Mouse (Mus musculus) common myeloid progenitor, adult 5-6 weeks (primary cell): Measurements from ENCODE around the gene Abcc9. TPM values are rescaled to one million over a fixed set of nuclear protein-coding genes. Genes with fewer than 3 reads are reported as not detected.

Source experiments
- ATAC-seq: replicated peaks from 2 replicates; pipeline ENCODE4 v1.8.0; 2016; ENCODE audit warnings: low read depth, mild to moderate bottlenecking, moderate TSS enrichment, inconsistent platforms; ENCODE audit not compliant: poor library complexity, severe bottlenecking
- total RNA-seq: library from RNA; stranded (forward); fragments of 200-1000, 187-1606 nt; gene quantifications from 2 replicates; pipeline ENCODE4 v1.2.3, GENCODE M21; 2017

Gene Abcc9
- total RNA-seq, 1 experiment from 2014 or later, result not detected

DNA sequence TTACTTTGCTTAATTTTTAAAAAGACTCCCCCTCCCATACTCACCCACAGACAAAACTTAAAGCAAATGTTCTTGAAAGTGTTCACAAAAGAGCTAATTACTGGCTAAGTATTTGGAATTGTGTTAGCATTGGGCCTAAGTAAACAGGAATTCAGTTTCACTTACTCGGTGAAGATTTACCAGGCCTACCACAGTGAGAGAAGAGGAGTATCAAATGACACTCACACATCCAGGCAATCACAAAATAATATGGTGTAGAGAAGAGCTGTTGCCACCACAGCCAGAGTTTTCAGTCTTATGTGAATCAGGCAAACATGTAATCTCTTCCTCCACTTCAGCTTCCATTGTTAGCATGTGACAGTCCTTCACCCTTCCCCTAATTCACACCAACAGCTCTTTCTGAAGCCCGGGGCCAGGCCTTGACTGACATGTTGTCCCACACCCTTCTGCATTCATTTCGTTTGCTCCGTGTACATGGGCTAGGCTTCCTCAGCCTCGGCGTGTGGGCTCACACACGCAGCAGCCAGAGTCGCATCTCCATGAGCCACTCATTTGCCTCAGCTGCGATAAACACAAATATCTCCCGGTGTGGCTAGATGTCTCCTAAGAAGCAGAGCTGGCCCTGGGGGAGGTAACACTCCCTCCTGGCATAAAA is 67.5 kb downstream of the Abcc9 start:
- ATAC-seq, result no peak

DNA sequence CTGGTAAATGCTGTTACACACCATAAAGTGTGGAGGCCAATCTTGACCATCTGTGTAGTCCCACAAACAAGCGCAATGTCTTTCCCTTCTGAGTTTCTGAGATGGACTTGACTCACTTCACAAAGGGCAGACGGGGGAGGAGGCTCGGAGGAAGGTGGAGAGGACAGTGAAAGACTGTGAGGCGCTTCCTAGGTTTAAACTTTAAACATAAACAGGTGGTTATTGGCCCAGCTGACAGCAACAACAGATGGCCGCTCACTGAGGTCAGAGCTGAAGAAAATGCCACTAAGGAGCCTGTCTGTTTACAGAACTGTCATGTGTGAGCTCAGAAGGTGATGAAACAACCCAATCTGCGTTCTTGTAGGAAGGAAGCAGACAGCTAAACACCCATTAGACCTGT is 78.8 kb downstream of the Abcc9 start:
- no peak for ATAC-seq

DNA sequence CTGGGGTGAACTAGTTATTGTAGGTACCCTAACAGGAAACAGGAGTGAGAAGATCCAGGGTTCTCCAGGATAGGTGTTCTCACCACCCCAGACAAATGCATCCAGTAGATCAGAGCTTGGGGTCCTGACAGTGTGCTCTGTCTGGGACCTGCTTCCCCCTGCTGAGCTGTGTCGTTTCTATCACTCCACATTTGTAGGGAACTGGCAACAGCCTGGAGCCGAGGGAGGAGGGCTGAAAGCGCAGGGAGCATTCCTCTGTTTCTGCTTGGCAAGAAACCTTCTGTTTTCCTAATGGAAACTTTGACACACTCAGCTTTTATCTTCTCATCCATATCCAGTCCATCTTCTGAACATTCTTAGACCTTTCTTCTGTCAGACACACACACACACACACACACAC is 85.5 kb downstream of the Abcc9 start:
- ATAC-seq, result no peak

DNA sequence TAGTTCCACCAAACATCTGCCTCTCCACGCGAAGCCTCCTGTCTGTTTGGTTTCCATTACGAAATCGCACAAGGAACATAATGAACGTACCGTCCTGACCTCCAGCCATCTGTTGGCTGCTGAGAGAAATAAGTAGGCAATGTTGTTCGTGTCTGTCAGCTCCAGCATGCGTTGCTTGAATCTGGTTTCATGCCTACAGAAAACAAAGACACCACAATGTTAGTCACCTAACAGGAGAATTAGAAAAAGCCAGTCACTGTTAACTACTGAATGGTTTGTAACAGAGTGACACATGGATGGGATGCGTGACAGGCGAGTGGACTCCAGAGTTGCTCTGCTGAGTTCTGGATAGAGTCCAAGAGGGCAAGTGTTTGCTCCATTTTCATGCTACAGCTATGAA is 87.8 kb downstream of the Abcc9 start:
- no peak for ATAC-seq

DNA sequence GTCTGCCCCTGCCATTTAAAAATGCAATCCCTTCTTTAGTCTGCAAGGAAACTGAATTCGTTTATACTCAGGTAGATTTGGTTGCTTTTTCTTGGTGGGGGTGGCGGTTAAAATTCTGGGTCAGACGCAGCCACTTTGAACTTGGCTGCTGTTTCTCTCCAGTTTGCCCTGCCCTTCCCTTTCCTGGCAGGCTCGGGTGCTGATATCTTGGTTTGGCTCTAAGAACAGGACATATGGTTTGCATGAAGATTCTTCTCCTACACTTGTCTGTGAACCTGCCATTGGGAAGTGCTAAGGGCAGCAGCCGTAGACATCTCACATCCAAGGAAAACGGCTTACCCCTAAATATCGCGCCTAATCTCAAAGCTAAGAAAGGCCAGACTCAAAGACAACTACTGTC is 89.7 kb downstream of the Abcc9 start:
- no peak for ATAC-seq

DNA sequence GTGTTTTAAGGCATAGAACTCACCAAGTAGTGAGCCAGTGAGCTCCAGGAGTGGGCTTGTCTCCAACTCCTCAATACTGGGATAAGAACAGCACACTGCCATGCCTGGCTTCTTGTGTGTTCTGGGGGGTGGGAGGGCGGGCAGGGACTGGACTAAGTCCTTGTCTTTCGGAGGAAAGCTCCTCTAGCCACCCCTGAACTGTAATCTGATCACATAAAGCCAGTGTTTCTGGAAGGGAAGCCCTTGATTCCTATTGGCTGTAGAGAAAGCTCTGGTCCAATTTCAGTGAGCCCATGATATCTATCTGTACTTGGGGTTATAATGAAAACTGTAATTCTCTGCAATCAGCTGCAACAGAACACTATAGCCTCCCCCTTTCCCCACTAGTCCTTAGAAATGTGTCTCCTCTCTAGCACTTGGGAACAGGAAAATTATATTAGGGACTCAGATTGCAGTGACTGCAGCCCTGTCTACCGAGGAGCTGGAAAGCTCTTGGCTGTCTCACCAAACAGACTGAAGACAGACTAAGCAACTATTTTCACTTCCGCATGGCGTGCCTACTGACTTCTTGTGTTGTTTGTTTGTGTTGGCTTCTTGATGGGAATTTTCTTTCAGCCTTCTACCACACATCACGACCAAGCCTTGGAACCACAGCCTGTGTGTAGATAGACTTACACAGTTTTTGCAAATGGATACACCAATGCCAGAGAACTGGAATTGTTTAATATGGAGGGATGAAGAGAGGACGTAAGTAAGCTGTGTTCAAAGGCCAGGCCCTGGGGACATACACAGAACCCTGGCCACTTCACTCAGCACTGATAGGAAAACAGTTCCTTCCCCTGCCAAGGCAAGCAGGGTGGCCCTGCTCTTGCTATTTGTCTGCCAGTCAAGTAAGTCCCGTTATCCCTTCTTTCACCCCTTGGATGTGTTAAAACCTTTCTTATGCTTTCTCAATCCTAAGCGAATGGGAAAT is 92.4 kb downstream of the Abcc9 start:
- no peak for ATAC-seq

DNA sequence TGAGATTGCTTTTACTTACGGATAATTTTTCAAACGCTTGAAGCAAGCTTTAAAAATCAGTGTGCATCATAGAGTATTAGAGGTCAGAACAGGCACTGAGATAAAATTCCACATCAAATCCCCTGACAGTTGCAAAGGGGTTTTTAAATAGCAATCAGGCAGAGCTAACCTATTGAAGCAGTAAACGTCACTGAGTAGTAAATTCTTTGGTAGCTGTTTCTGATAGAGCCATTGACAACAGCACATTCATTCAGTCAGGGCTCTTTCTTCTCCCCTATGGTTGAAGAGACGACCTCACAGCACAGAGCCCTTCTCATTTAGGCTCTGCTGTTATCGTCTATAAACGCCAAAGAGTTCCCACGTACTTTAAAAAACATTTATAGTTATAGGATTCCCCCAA is 95.0 kb downstream of the Abcc9 start:
- ATAC-seq, result no peak

DNA sequence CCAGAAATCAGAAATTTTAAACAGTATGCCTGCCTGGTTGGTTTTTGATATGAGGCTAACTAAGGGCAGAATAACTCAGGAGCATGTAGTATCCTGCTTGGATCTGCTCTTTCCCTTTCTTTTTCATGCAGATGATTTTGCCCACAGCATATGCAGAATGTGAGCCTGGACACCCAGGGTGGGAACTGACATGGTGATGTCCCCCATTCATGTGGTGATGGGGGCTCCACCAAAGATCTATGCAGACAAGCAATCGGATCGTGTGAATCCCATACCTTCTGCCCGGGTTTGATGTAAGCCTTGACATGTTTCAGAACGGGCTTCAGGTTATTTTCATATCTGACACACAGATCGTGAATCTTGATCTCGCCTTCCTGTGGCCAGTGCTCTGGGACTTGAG is 99.3 kb downstream of the Abcc9 start:
- no peak for ATAC-seq

DNA sequence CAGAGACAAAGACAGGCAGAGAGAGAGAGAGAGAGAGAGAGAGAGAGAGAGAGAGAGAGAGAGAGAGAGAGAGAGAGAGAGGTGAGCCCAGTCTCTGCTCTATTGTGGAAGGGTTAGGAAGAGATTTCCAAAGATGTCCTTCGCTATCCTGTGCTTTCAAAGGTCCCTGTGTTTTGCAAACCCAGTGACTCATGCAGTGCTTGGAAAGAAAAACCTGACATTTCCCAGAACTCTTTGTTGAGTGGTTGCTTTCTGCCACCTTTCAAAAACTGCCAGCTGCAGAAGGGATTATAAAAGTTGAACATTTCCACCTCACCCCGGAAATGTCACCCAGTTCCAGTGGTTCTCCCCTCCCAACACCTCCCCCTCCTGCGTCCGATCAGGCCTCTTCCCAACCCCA is 123.3 kb downstream of the Abcc9 start:
- no peak for ATAC-seq

DNA sequence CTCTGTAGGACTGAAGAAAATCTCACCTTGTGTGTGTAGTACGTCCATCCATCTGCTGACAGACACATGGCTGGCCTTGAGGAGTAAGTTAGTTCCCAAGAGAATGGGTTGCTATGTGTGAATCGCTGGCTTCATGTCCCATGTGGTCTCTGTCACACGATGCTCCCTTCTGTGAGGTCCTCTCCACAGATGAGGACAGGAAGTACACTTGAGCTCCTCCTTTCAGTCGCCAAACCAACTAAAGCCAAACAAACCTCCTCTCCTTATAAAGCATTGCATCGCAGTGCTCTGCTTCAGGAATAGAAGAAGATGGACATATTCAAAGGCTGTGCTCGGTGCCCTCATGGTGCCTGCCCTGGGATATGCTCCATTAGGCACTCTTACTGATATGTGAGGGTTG is 124.3 kb downstream of the Abcc9 start:
- ATAC-seq, result no peak

DNA sequence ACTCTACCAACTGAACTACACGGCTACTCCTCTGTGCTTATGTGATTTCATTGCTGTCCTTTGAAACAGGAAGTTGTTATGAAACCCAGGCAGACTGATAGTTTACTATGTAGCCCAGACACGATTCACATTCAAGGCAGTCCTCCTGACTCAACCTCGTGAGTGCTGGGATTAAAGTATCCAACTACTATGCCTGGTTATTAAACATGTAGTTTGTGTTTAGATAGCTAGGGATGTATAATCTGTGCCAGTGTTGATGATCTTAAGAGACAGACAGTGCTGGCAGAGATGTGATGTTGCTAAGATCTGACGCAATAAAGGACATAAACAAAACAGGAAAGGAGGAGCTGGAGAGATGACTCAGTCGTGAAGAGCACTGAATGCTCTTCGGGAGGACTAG is 129.2 kb downstream of the Abcc9 start:
- ATAC-seq, result peak; percentile 66

DNA sequence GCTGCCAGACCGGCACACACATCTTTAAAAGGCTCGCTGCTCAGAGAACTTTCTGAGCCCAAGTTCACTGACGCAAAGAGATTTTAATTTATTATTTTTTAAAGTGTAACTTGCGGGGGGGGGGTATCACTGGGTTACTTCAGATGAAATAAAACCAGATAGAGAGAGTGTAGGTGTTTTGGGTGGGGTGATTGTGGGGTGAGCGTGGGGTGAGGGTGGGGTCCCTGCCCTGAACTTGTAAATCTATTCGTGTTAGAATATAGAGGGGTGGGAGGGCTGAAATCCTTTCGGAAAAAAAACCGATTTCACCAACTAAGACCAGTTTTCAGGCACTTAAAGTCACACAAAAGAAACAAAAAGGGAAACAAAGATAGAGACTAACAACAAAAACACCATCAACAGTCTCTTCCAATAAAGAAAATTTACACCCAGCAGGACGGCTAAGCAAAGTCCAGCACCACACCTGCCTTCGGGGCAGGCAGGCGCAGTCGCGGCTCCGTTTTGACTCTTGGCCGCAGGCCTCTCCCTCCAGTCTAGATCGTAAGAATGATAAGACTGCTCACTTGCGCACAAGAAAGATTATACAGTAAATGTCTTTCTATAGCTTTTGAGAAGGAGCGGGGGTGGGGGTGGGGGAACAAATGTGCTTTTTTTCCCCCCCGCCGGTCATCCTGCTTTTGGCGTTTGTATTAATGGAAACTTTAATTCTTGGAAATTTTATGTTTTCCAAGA is 130.3 kb downstream of the Abcc9 start:
- ATAC-seq, result peak; percentile 39; the same call in 1 of the 2 replicates

DNA sequence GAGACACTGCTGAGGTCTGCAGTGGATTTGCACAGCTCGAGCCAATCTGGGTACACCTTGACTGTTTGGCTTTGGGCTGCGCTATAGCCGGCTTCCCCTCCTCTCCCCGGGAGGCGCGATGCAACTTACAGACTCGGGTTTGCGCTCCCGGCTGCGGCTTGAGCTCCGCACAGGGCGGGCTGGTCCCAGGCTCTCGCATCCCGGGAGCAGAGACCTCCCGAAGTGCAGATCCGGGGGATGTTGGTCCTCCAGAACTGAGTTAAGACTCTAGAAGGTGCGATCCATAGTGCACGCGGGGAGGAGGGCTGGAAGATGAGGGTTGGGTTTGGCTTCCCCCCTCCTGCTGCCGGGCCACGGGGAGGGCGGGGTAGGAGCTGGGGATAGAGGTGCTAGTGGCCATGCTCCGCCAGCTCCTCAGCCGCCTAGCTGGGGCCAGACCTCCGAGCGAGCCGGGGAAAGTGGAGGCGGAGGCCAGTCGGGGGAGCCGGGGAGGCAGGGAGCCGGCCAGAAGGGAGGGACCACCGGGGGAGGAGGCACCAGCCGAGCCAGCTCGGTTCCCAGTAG is 131.0 kb downstream of the Abcc9 start, which contains the start of gene Kcnj8:
Gene Kcnj8 (minus strand): TSS at position 560 of the 564 bp plus-strand sequence.
- peak; percentile 40 for ATAC-seq

DNA sequence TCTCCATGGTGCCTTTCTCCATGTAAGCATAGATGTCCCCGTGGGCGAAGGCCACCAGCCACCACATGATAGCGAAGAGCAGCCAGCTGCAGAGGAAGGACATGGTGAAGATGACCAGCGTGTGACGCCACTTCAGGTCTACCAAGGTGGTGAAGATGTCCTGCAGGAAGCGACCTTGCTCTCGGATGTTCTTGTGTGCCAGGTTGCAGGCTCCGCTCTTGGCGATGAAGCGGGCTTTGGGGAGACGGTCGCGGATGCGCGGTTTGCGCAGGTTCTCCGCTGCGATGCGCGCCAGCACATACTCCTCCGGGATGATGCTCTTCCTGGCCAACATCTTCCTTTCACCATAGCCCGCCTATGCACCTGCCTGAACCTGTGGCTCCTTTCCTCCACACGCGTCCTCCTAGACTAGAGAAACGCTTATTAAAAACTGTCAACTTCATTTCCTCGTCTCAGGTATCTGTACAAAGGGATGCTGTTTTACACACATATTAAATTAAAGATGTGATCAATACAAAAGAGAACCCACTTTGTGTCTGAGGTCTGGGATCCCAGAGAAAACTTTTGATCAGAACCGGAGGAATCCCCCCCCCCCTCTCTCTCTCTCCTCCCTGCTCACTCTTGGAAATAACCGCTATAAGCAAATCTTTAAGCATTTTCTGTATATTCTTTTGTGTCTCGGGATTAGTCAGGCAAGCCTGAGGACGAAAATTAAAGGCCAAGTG is 131.9 kb downstream of the Abcc9 start:
- no peak for ATAC-seq

DNA sequence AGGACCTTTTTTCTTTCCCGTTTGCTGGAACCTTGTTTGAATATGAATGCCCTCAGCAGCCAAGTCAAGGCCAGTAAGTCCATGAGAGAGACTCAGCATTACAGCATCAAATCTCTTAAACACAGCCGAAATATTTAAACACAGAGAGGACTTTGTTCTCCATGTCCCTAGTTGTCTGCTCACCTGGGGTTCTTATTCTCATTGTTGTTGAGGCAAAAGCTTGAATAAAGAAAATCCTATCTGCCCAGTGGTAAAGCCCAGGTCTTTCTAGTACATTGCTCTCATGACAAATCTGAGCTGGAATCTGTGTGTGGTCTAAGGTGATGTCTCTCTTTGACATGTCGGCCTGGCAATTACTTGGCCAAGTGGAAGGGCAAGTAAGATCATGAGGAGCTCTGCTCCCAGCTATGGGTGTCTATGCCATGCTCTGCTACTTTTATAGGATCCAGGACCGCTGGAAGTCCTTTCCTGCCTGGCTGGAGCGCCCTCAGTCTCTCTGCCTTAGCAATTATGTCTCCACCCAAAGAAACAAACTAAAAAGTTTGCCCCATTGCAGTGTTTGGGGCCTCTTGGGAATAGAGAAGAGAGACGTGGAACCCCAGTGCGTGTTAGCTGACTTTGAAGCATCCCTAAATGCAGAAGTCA is 133.3 kb downstream of the Abcc9 start:
- no peak for ATAC-seq

DNA sequence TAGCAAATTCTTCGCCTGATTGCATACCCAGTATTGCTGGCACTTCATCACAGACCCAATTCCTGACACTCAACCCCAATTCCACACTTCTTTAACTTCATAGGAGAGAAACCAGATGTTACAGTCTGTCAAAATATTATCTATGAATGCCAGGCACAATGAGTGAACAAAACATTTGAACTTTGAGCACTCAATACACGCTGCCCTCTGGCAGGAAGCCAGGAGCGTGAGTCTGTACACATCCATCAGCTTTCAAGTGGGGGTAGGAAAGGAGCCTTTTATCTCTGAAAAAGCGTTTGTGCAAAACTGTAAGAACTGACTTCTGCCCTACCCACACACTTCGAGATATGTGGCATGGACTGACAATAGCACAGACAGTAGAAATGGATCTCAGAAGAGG is 134.7 kb downstream of the Abcc9 start:
- ATAC-seq, result peak; percentile 43

DNA sequence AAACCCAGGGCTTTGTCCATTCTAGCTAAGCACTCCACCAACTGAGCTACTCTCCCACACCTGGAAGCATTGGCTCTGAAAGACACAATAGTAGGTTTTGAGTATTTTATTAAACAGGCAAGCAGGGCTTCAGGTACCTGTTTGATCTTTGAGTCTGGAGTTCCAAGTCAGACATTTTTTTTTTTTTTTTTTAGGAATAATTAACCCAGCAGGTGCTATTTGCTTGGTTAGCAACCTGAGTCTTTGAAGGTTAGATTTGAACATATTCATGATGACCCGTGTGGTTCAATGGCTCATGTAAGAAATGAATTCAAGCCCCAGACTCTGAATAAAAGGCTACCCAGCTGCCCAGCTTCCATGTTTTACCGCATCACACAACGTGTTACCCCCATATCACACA is 137.4 kb downstream of the Abcc9 start:
- ATAC-seq, result no peak

DNA sequence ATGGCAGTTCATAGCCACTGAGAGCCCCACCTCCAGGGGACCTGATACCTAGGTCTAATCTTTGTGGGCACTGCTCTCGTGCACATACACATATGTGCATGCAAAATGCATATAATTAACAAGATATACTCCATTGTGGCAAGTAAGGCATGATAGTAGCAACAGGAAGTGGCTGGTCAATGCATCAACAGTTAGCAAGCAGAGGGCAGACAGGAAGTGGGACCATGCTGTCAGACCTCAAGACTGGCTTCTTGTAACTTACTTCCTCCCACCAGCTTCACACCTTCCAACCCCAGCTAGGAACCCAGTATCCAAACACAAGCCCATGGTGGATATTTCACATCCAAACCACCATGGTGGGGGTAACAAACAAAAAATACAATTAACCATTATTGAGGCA is 141.0 kb downstream of the Abcc9 start:
- peak; percentile 91 for ATAC-seq
